Mouse (Mus musculus): Measurements from ENCODE around the gene Pepd.

Pepd gene

GRCm38 (mm10) chr7:35056436-35056864 lies 144.3 kb downstream of the Pepd start, which contains the start of gene Cebpg:
TSS of gene Cebpg (minus strand) at chr7:35056573.
- no peak for DNase-seq (ENCODE audit: low read depth)

- no peak for DNase-seq (ENCODE audit: low read depth)
These were observed 144.8 kb downstream of the Pepd start for GRCm38 (mm10) chr7:35056999-35057398.

- no peak for DNase-seq (ENCODE audit: low read depth)
These were observed 145.4 kb downstream of the Pepd start for GRCm38 (mm10) chr7:35057569-35057968.

GRCm38 (mm10) chr7:35058329-35058728 lies 146.2 kb downstream of the Pepd start:
- no peak for DNase-seq (ENCODE audit: low read depth)

GRCm38 (mm10) chr7:35059467-35059866 lies 147.3 kb downstream of the Pepd start:
- no peak for DNase-seq (ENCODE audit: low read depth)

- DNase-seq (ENCODE audit: low read depth), result peak; percentile 55
These were observed 152.4 kb downstream of the Pepd start for GRCm38 (mm10) chr7:35064286-35065258.

GRCm38 (mm10) chr7:35065958-35066357 lies 153.8 kb downstream of the Pepd start:
- DNase-seq (ENCODE audit: low read depth), result no peak

GRCm38 (mm10) chr7:35066640-35067212 lies 154.5 kb downstream of the Pepd start:
- no peak for DNase-seq (ENCODE audit: low read depth)

GRCm38 (mm10) chr7:35076645-35077044 lies 164.5 kb downstream of the Pepd start:
- peak; percentile 73 for DNase-seq (ENCODE audit: low read depth)

GRCm38 (mm10) chr7:35080843-35081338 lies 168.7 kb downstream of the Pepd start:
- peak; percentile 74 for DNase-seq (ENCODE audit: low read depth)

- DNase-seq (ENCODE audit: low read depth), result no peak
These were observed 169.4 kb downstream of the Pepd start for GRCm38 (mm10) chr7:35081406-35082104.

GRCm38 (mm10) chr7:35084565-35085360 lies 172.6 kb downstream of the Pepd start:
- DNase-seq (ENCODE audit: low read depth), result no peak

GRCm38 (mm10) chr7:35086271-35086861 lies 174.2 kb downstream of the Pepd start:
- no peak for DNase-seq (ENCODE audit: low read depth)

- no peak for DNase-seq (ENCODE audit: low read depth)
These were observed 178.4 kb downstream of the Pepd start for GRCm38 (mm10) chr7:35090550-35090949.

Data from fibroblast of lung, adult 2 months (primary cell).